Mouse (Mus musculus) E14TG2a.4 (cell line): Measurements from ENCODE around the gene Pole3.

Source experiments
- H3K27me3 ChIP-seq: 2 replicates; pipeline ENCODE4 v1.6.1; 2014; ENCODE audit warnings: low read length, control low read depth; ENCODE audit not compliant: insufficient read depth
- H3K36me3 ChIP-seq: 2 replicates; pipeline ENCODE4 v1.6.1; 2014; ENCODE audit warnings: low read length, control low read depth; ENCODE audit not compliant: insufficient read depth
- H3K4me1 ChIP-seq: replicated peaks from 2 replicates; pipeline ENCODE4 v1.6.1; 2014; ENCODE audit warnings: low read depth, low read length, control low read depth
- H3K4me3 ChIP-seq: replicated peaks from 2 replicates; pipeline ENCODE4 v1.5.1; 2014; ENCODE audit warnings: mild to moderate bottlenecking, low read length
- H3K9me3 ChIP-seq: 2 replicates; pipeline ENCODE4 v1.6.1; 2014; ENCODE audit warnings: low read length, control low read depth
- CTCF ChIP-seq: conservative IDR thresholded peaks from 2 replicates; pipeline ENCODE4 v1.5.1; 2014; ENCODE audit warnings: low read length
- NANOG ChIP-seq: IDR thresholded peaks from 2 replicates; pipeline ENCODE4 v1.6.1; 2014; ENCODE audit warnings: borderline replicate concordance, low read length, mixed read lengths
- POU5F1 ChIP-seq: IDR thresholded peaks from 2 replicates; pipeline ENCODE4 v1.6.1; 2014; ENCODE audit warnings: low read length, borderline replicate concordance

Gene Pole3

DNA sequence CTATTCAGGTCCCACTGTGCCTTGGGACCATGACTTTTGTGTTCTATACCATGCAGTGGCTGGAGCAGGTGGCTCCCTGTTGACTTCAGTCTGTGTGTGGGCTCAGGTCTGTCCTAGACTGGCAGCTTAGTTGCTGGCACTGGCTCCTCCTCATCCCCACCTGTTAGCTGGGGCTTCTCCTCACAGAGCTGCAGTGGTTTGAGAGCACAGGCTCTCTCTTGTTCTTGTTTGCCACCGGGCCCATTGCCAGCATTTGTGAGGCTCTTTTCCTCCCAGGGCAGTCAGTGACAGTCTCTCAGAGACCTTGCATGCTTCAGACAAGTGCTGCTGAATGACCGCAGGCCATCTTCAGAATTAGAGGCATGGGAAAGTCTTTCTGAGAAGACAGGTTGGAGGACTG lies 32.2 kb downstream of the Pole3 start:
- H3K4me3 ChIP-seq = no peak overlapping the region
- no peaks in the 10 kb centered on the region for H3K27me3 ChIP-seq
- H3K36me3 ChIP-seq = peaks cover 28% of the 10 kb centered on the region
- H3K4me1 ChIP-seq = no peaks in the 10 kb centered on the region
- TF ChIP-seq NANOG = no peak
- TF ChIP-seq POU5F1 = no peak
- no peak for TF ChIP-seq CTCF
- no peaks in the 10 kb centered on the region for H3K9me3 ChIP-seq

DNA sequence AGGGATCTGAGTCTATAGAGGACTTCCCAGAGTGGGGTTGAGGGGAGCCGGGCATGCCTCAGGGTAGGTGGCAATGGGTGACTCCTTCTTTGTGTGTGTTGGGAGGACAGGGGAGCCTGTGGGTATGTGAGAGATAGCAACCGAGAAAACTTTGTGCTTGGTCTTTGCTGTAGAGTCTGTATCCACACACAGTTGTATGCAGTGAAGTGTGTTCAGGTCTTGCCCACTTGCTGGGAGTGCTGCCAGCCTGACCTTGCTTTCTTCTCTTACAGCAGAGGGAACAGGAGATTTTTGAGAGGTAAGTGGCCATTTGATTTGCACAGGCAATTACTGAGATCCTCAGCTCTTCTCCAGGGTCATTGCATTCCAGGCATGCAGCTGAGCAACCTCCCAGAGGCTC lies 37.0 kb downstream of the Pole3 start:
- Histone ChIP-seq H3K4me3 (no peak overlapping the region), H3K9me3 (no peaks in the 10 kb centered on the region), H3K4me1 (peaks cover 15% of the 10 kb centered on the region), H3K27me3 (no peaks in the 10 kb centered on the region), H3K36me3 (peaks cover 11% of the 10 kb centered on the region)
- TF ChIP-seq NANOG (no peak), CTCF (no peak), POU5F1 (no peak)

DNA sequence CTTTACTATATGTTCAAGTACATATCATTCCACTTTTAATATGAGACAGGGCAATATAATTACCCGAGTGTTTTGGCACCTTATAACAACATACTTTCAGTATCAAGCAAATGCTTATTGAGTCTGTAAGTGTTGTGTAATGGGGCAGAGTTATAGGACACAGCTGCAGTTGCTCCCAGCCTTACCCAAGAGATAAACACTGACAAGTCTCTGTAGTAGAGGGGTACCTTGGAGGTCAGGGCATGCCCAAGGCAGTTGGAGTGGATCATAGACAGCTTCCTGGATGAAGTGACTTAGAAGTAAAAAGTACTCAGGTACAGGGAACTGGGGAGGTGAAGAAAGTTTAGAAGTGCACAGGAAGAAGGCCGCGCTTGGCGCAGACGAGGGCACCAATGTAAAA lies 37.7 kb downstream of the Pole3 start:
- Histone ChIP-seq H3K9me3 (no peaks in the 10 kb centered on the region), H3K27me3 (peaks cover 5% of the 10 kb centered on the region), H3K4me3 (no peak overlapping the region), H3K4me1 (peaks cover 15% of the 10 kb centered on the region), H3K36me3 (peaks cover 11% of the 10 kb centered on the region)
- TF ChIP-seq CTCF (no peak), NANOG (no peak), POU5F1 (no peak)

DNA sequence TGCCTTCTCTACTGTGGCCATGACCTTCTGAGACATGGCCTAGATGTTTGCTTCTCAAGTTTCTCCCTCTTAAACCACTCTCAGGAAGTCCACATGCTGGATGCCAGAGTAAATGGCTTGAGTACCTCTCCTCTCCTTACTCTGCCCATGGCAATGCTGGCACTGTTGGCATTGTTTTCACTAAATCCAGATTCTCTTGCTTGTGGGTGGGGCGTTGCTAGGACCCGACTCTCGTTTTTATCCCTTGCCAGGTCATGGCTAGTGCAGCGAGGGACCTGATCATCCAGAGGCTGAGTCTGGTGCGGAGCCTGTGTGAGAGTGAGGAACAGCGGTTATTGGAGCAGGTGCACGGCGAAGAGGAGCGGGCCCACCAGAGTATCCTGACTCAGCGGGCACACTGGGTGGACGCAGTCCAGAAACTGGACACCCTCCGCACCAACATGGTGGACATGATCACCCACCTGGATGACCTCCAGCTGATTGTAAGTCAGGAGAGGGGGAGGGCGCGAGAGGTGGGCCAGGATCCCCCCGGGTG lies 38.6 kb downstream of the Pole3 start:
- Histone ChIP-seq H3K4me3 (no peak overlapping the region), H3K9me3 (no peaks in the 10 kb centered on the region), H3K27me3 (peaks cover 14% of the 10 kb centered on the region), H3K36me3 (peaks cover 11% of the 10 kb centered on the region), H3K4me1 (peaks cover 15% of the 10 kb centered on the region)
- no peak for TF ChIP-seq NANOG
- TF ChIP-seq CTCF = no peak
- TF ChIP-seq POU5F1 = no peak

DNA sequence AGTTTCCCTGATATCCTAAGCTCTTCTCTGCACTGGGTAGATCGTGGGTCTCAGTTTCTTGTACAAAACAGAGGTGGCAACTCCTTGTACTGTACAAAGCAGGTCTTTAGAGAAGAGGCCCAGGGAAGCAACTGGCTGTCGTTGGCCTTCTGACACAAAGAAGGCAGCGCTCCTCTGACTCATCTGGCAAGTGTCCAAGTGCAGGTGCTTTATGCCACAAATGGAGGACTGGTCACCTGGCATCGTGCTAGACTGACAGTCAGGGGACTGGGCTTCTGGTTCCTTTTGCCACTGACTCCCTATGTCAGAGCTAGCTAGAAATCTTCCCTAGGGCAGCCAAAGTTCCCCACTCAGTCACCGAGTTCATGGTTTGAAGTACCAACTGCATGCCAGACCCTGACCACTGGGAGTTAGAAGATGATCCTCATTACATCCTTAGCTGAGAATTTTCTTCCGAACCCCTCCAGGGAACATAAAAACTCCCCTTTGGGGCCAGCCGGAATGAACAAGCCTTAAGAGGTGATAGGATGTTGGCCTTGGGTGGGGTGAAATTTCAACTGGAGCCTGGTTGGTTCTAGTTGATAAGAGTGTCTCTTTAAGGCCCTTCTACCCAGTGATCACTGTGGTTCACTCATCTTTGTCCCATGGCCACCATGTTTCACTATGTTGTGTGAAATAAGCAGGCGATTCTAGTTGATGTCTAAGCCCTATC lies 39.3 kb downstream of the Pole3 start:
- peaks cover 20% of the 10 kb centered on the region for H3K27me3 ChIP-seq
- H3K9me3 ChIP-seq = no peaks in the 10 kb centered on the region
- peaks cover 19% of the 10 kb centered on the region for H3K4me1 ChIP-seq
- TF ChIP-seq NANOG = no peak
- no peak for TF ChIP-seq POU5F1
- no peak for TF ChIP-seq CTCF
- no peak overlapping the region for H3K4me3 ChIP-seq
- peaks cover 11% of the 10 kb centered on the region for H3K36me3 ChIP-seq

DNA sequence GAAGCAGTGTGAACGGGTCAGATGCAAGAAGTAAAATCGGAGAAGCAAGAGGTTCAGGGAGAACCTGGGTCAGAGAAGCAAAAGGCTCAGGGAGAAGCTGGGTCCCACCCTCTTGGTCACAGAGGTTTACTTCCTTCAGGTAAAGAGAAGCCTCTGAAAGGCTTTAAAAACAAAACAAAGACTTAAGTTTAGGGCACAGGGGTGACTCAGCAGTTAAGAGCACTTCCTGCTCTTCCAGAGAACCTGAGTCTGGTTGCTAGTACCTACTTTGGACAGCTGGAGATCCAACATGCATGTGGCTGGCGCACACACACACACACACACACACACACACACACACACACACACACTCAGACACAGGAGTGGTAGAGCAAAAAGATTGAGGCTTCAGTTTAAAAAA lies 39.9 kb downstream of the Pole3 start:
- peaks cover 11% of the 10 kb centered on the region for H3K36me3 ChIP-seq
- TF ChIP-seq CTCF (no peak), NANOG (no peak), POU5F1 (no peak)
- peaks cover 27% of the 10 kb centered on the region for H3K27me3 ChIP-seq
- peaks cover 20% of the 10 kb centered on the region for H3K4me1 ChIP-seq
- H3K9me3 ChIP-seq = no peaks in the 10 kb centered on the region
- no peak overlapping the region for H3K4me3 ChIP-seq

DNA sequence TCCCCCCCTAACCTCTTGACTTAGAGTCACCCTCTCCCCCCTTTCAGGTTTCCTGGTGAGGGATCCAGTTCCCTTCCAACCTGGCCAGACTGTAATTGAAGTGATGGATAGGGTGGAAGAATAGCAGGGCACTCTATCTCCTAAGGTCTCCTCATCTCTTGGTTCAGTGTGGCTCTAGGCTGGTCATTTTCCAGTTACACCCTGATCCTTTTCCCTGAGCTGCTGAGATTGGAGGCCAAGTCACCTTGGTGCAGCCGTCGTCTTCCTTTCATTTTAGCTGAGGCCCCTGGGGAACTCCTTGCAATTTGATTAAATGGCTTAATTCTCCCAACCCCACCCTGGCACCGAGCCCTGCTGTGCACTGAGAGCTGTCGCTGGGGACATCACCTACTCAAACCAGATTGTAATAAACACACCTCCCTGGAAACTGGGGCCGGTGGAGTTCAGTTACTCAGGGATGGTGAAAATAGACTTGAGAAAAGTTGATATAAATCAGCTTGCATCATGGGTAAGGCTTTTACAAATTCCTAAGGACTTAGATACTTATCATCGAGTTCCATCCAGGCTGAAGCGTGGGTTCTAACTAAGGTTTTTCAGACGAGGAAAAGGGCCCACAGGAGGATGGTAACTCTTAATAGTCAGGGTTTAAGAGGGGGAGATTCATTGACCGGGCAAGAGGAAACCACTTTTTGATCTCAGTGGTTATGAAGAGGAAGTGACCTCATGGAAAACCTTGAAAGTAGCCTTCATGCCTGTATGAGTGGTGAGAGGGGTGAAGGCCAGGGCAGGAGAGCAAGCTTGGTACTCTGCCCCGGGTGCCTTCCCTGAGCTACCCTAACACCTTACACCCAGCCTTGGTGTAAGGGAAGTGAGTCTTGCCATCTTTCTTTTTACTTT lies 43.9 kb downstream of the Pole3 start:
- peaks cover 40% of the 10 kb centered on the region for H3K27me3 ChIP-seq
- H3K36me3 ChIP-seq = no peaks in the 10 kb centered on the region; the same call in 1 of the 2 replicates
- no peak for TF ChIP-seq POU5F1
- TF ChIP-seq CTCF = no peak
- no peak for TF ChIP-seq NANOG
- 0 out of 2 replicates have a peak overlapping the region, but pooled peaks have one; percentile 35 for H3K4me3 ChIP-seq
- peaks cover 15% of the 10 kb centered on the region for H3K4me1 ChIP-seq
- no peaks in the 10 kb centered on the region for H3K9me3 ChIP-seq
